Comparison of ENCODE assay signal across 1 mouse cellular context in genomic region chr4:119127229-119127628, GRCm38 (mm10).
A peak's percentile ranks its signal among the peaks of the same experiment; 100 is the strongest.
TF ChIP-seq lines count a peak whose summit lies in the region.

No protein-coding gene starts in this region.

TF ChIP-seq in CH12.LX, 34 proteins besides CTCF, POLR2A, EP300 and RAD21 (continued from another document):
- TF ChIP-seq NRF1 (IDR thresholded peaks at IDR 0.05; ENCODE audit: low read depth, low read length): peak; percentile 76
- TF ChIP-seq JUN (IDR thresholded peaks at IDR 0.05; ENCODE audit: insufficient read depth, low read depth, low read length): no peak
- TF ChIP-seq GABPA (IDR thresholded peaks at IDR 0.05; ENCODE audit: insufficient replicate concordance, low read depth, low read length): no peak
- TF ChIP-seq E2F4 (IDR thresholded peaks at IDR 0.05; ENCODE audit: insufficient replicate concordance, low read depth, low read length): no peak
- peak; percentile 74 for TF ChIP-seq BHLHE40 (IDR thresholded peaks at IDR 0.05; ENCODE audit: low read depth, low read length)
- TF ChIP-seq UBTF (IDR thresholded peaks at IDR 0.05; ENCODE audit: low read depth, low read length): no peak
- TF ChIP-seq ELF1 (IDR thresholded peaks at IDR 0.05; ENCODE audit: low read depth, low read length): peak; percentile 68
- peak; percentile 34; the same call in 1 of the 2 replicates for TF ChIP-seq MEF2A (IDR thresholded peaks at IDR 0.05; ENCODE audit: borderline replicate concordance, low read depth, low read length)
- TF ChIP-seq ZNF384 (IDR thresholded peaks at IDR 0.05; ENCODE audit: low read depth, low read length): no peak
- peak; percentile 43; the same call in 1 of the 2 replicates for TF ChIP-seq NELFE (IDR thresholded peaks at IDR 0.05; ENCODE audit: low read depth, low read length)
- TF ChIP-seq MYC (IDR thresholded peaks at IDR 0.05; ENCODE audit: low read depth, low read length): peak; percentile 71; the same call in 1 of the 2 replicates
TF ChIP-seq in CH12.LX: peak in this region for 21.
